Mouse (Mus musculus): ENCODE measurements at regions not wholly inside any gene's neighbourhood (a gene's known extent, or its start where the extent isn't known, plus 50 kb on each side); places are given as distances from the start of the nearest gene placed in this dataset.

DNA sequence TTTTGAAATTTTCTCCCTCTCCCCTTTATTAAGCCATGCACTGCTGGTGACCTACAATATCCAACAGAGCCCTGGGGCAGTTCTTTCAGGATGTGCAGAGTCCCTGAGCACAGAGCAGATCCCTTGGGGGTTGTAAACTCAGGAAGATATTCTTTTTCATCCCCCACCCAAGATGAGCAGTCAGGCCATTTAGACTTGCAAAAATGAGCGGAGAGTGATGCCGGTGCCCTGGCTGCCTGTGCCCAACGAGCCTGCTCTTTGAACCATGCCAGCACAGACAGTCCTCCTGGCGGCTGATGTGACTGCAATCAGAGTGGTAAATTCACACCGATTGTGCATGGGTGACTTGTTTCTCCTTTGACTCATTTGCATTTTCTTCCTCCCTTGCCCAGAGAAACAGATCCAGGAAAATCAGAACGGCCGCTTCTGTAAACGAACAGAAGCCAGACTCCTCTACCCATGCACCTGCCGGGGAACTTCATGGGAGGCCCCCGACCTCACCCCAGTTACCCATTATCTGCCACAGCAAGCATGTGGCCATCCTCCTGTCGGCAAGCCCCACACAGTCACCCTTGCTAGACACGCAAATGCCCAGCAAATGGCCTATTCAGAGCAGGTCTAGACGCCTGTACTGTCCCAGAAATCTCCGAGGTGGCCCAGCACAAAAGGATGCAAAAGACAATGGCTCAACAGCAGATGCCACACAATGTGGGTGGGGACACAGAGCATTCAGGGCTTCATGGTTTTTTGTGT lies 92.4 kb downstream of the Gm815 start:
- no peaks in the 10 kb centered on the region for H3K27me3 ChIP-seq (replicated peaks; ENCODE audit: control insufficient read depth, insufficient read depth, low read length)
- no peak overlapping the region for H3K4me3 ChIP-seq (ENCODE audit: low read depth, low read length)
- H3K9ac ChIP-seq (ENCODE audit: low read depth, low read length), result no peak overlapping the region
- TF ChIP-seq CTCF (IDR thresholded peaks at IDR 0.05; ENCODE audit: low read depth), result no peak
- H3K27ac ChIP-seq (ENCODE audit: low read depth, low read length), result no peak overlapping the region
- H3K4me2 ChIP-seq (replicated peaks; ENCODE audit: low read depth), result no peak overlapping the region
- ATAC-seq, result no peak
- H3K9me3 ChIP-seq (ENCODE audit: control insufficient read depth), result no peaks in the 10 kb centered on the region
- H3K4me1 ChIP-seq (replicated peaks; ENCODE audit: control insufficient read depth, insufficient read depth, low read length), result no peaks in the 10 kb centered on the region
- no peaks in the 10 kb centered on the region for H3K36me3 ChIP-seq (ENCODE audit: control insufficient read depth, insufficient read depth)
- 60% methylated on average over 14 of the region's 14 CpGs for WGBS

GRCm38 (mm10) chr19:26978640-26979007 lies 92.9 kb downstream of the Gm815 start:
- Histone ChIP-seq H3K9me3 (ENCODE audit: control insufficient read depth) (no peaks in the 10 kb centered on the region), H3K27ac (ENCODE audit: low read depth, low read length) (no peak overlapping the region), H3K4me1 (replicated peaks; ENCODE audit: control insufficient read depth, insufficient read depth, low read length) (no peaks in the 10 kb centered on the region), H3K4me2 (replicated peaks; ENCODE audit: low read depth) (no peak overlapping the region), H3K36me3 (ENCODE audit: control insufficient read depth, insufficient read depth) (no peaks in the 10 kb centered on the region), H3K27me3 (replicated peaks; ENCODE audit: control insufficient read depth, insufficient read depth, low read length) (no peaks in the 10 kb centered on the region), H3K4me3 (ENCODE audit: low read depth, low read length) (no peak overlapping the region), H3K9ac (ENCODE audit: low read depth, low read length) (no peak overlapping the region)
- ATAC-seq, result no peak
- TF ChIP-seq CTCF (IDR thresholded peaks at IDR 0.05; ENCODE audit: low read depth), result no peak
- 39% methylated on average over 3 of the region's 3 CpGs for WGBS

DNA sequence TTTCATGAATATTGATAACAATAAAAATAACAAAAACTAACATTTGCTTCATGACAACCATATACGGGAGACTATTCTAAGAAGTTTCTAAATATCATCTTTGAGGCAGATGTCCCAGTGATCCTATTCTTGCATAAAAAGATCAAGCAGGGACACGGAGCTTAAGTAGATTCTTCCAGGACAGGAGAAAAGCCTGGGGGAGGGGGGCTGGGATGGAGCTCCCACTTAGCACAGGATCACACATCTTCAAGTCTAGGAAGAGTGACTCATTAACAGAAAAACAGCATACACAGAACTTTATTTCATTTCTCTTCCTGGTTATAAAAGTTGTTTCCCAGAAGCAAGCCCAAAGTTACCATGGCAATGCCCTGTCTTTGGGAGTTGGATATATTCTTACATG lies 93.6 kb downstream of the Gm815 start:
- no peak overlapping the region for H3K27ac ChIP-seq (ENCODE audit: low read depth, low read length)
- H3K4me1 ChIP-seq (replicated peaks; ENCODE audit: control insufficient read depth, insufficient read depth, low read length), result no peaks in the 10 kb centered on the region
- WGBS, result 72% methylated on average over 2 of the region's 2 CpGs
- no peak overlapping the region for H3K4me2 ChIP-seq (replicated peaks; ENCODE audit: low read depth)
- no peak overlapping the region for H3K4me3 ChIP-seq (ENCODE audit: low read depth, low read length)
- no peaks in the 10 kb centered on the region for H3K36me3 ChIP-seq (ENCODE audit: control insufficient read depth, insufficient read depth)
- no peaks in the 10 kb centered on the region for H3K27me3 ChIP-seq (replicated peaks; ENCODE audit: control insufficient read depth, insufficient read depth, low read length)
- H3K9me3 ChIP-seq (ENCODE audit: control insufficient read depth), result no peaks in the 10 kb centered on the region
- H3K9ac ChIP-seq (ENCODE audit: low read depth, low read length), result no peak overlapping the region
- TF ChIP-seq CTCF (IDR thresholded peaks at IDR 0.05; ENCODE audit: low read depth), result no peak
- ATAC-seq, result 0 out of 2 replicates have a peak, but pooled peaks have one; percentile 19

- ATAC-seq, result no peak
- Histone ChIP-seq H3K4me1 (replicated peaks; ENCODE audit: control insufficient read depth, insufficient read depth, low read length) (no peaks in the 10 kb centered on the region), H3K27me3 (replicated peaks; ENCODE audit: control insufficient read depth, insufficient read depth, low read length) (no peaks in the 10 kb centered on the region), H3K9ac (ENCODE audit: low read depth, low read length) (no peak overlapping the region), H3K9me3 (ENCODE audit: control insufficient read depth) (no peaks in the 10 kb centered on the region), H3K27ac (ENCODE audit: low read depth, low read length) (no peak overlapping the region), H3K36me3 (ENCODE audit: control insufficient read depth, insufficient read depth) (no peaks in the 10 kb centered on the region), H3K4me3 (ENCODE audit: low read depth, low read length) (no peak overlapping the region), H3K4me2 (replicated peaks; ENCODE audit: low read depth) (no peak overlapping the region)
- WGBS, result 100% methylated on average over 1 of the region's 1 CpGs
- no peak for TF ChIP-seq CTCF (IDR thresholded peaks at IDR 0.05; ENCODE audit: low read depth)
These were observed 101.0 kb downstream of the Gm815 start for GRCm38 (mm10) chr19:26986672-26987071.

GRCm38 (mm10) chr19:26987197-26987596 lies 101.5 kb downstream of the Gm815 start:
- ATAC-seq, result no peak
- Histone ChIP-seq H3K4me3 (ENCODE audit: low read depth, low read length) (no peak overlapping the region), H3K27me3 (replicated peaks; ENCODE audit: control insufficient read depth, insufficient read depth, low read length) (no peaks in the 10 kb centered on the region), H3K9ac (ENCODE audit: low read depth, low read length) (no peak overlapping the region), H3K4me1 (replicated peaks; ENCODE audit: control insufficient read depth, insufficient read depth, low read length) (no peaks in the 10 kb centered on the region), H3K9me3 (ENCODE audit: control insufficient read depth) (no peaks in the 10 kb centered on the region), H3K27ac (ENCODE audit: low read depth, low read length) (no peak overlapping the region), H3K4me2 (replicated peaks; ENCODE audit: low read depth) (no peak overlapping the region), H3K36me3 (ENCODE audit: control insufficient read depth, insufficient read depth) (no peaks in the 10 kb centered on the region)
- no peak for TF ChIP-seq CTCF (IDR thresholded peaks at IDR 0.05; ENCODE audit: low read depth)
- WGBS, result 44% methylated on average over 3 of the region's 3 CpGs

GRCm38 (mm10) chr19:26987909-26988456 lies 102.3 kb downstream of the Gm815 start:
- no peak overlapping the region for H3K27ac ChIP-seq (ENCODE audit: low read depth, low read length)
- no peaks in the 10 kb centered on the region for H3K4me1 ChIP-seq (replicated peaks; ENCODE audit: control insufficient read depth, insufficient read depth, low read length)
- TF ChIP-seq CTCF (IDR thresholded peaks at IDR 0.05; ENCODE audit: low read depth), result no peak
- H3K36me3 ChIP-seq (ENCODE audit: control insufficient read depth, insufficient read depth), result no peaks in the 10 kb centered on the region
- H3K9ac ChIP-seq (ENCODE audit: low read depth, low read length), result no peak overlapping the region
- H3K9me3 ChIP-seq (ENCODE audit: control insufficient read depth), result no peaks in the 10 kb centered on the region
- no peaks in the 10 kb centered on the region for H3K27me3 ChIP-seq (replicated peaks; ENCODE audit: control insufficient read depth, insufficient read depth, low read length)
- H3K4me2 ChIP-seq (replicated peaks; ENCODE audit: low read depth), result no peak overlapping the region
- H3K4me3 ChIP-seq (ENCODE audit: low read depth, low read length), result no peak overlapping the region
- WGBS, result 81% methylated on average over 6 of the region's 6 CpGs
- ATAC-seq, result no peak

Data from intestine, postnatal 0 days (tissue).